Mouse (Mus musculus) ES-CJ7 (cell line): ENCODE measurements around the gene Fscn3.

Experiments
- DNase-seq: peaks from one replicate; pipeline ENCODE4 v3.0.0; 2011; ENCODE audit warnings: low read depth, low spot score

The Fscn3 gene

GRCm38 (mm10) chr6:28425019-28425418, 2.6 kb upstream of the Fscn3 start:
- DNase-seq, result no peak

DNA sequence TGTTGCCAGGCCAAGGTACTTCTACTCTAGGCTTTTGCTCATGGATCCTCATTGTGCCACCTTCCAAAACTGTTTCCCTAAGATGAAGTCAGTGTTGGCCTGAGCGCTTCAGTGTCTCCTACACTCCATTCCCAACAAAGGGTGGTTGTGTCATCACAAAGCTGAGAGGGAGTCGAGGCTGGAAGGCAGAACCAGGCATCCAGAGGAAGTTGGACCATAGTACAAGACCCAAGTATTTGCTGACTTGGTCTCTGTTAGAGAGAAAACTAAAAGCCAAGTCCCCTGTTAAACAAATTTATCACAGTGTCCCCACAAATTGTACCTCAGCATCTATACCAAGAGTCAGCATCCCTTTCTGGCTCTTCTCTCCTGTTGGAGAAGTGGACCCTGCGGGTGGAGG, 701 bp downstream of the Fscn3 start, which contains the start of gene Gcc1:
TSS of gene Gcc1 (minus strand) at position 101 of the 400 bp plus-strand sequence.
- no peak for DNase-seq

- no peak for DNase-seq
Observed at GRCm38 (mm10) chr6:28429870-28430269, 2.3 kb downstream of the Fscn3 start.

- DNase-seq, result peak; percentile 36
Observed at GRCm38 (mm10) chr6:28430795-28431537, 3.4 kb downstream of the Fscn3 start.

DNA sequence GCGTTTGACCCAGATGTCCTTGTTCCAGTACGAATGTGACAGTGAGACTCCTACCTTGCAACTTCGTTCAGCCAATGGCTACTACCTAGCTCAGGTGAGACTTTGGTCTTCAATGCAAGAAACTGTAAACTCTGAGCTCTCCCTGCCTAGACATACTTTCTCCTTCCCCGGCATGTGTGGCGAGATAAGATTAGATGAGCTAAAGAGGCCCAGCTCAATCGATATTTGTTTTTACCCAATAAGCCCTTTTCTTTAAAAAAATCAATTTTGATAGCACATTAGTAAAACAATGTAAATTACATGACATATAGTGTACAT, 3.9 kb downstream of the Fscn3 start:
- DNase-seq, result no peak

DNA sequence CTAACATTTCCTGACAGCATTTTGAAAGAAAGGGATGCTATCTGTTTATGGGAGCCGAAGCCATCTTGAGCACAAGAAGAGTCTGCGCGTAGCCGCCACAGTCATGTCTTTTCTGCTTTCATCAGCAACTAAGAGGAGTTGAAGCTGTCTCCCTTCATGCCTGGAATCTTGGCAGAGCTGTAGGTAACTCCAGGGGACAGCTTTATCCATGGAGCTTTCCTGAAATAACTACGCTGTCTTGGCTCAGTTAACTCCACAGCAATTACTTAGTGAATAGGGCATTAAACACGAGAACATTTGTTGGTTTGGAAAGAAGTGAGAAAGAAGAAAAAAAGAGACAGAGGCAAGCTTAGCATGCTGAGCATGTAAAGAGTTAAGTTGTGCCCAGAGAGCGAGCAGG, 20.3 kb downstream of the Fscn3 start:
- DNase-seq, result no peak

GRCm38 (mm10) chr6:28449253-28449652, 21.7 kb downstream of the Fscn3 start, which contains the start of gene Pax4:
TSS of gene Pax4 (minus strand) at chr6:28449353.
- DNase-seq, result no peak

GRCm38 (mm10) chr6:28450481-28450880, 22.9 kb downstream of the Fscn3 start:
- peak; percentile 24 for DNase-seq

- DNase-seq, result no peak
Observed at GRCm38 (mm10) chr6:28450977-28451376, 23.4 kb downstream of the Fscn3 start.

DNA sequence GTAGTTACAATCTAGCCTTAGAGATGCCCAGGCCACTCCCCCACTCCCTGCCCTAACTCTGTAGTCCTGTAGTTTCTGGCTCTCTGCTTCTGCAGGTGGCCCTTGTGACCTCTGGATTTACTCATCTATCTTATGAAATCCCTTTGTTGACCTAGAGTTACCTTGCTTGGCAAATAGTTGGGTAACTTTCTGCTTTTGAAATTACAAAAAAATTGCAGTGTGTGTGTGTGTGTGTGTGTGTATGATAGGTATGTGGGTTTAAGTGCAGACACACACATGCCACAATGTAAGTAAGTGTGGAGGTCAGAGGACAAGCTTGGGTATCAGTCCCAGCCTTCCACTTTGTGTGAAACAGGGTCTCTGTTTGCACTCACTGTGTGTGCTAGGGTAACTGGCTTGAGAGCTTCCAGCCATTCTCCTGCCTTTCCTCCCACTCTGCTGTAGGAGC, 31.7 kb downstream of the Fscn3 start:
- no peak for DNase-seq

- no peak for DNase-seq
Observed at GRCm38 (mm10) chr6:28460534-28460933, 32.9 kb downstream of the Fscn3 start.

DNA sequence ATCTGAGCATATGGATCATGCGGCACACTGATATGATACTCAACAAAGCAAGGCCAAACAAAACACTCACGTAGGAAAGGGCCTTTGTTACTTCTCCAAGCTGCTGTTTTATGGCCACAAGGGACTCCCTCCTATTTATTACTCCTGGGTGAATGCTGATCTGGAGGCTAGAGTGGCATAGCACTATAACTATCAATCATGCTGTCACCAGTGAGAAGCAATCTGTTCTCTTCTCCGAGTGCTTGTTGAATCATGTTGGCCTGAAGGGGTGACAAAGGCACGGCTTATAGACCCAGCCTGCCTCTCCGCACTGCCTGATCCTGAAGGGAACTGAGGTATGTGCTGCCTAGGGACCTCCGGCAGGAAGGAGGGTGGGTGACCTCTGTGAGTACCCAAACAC, 37.0 kb downstream of the Fscn3 start:
- DNase-seq, result no peak

- no peak for DNase-seq
Observed at GRCm38 (mm10) chr6:28470017-28470602, 42.5 kb downstream of the Fscn3 start.

- no peak for DNase-seq
Observed at GRCm38 (mm10) chr6:28470621-28471020, 43.0 kb downstream of the Fscn3 start.

DNA sequence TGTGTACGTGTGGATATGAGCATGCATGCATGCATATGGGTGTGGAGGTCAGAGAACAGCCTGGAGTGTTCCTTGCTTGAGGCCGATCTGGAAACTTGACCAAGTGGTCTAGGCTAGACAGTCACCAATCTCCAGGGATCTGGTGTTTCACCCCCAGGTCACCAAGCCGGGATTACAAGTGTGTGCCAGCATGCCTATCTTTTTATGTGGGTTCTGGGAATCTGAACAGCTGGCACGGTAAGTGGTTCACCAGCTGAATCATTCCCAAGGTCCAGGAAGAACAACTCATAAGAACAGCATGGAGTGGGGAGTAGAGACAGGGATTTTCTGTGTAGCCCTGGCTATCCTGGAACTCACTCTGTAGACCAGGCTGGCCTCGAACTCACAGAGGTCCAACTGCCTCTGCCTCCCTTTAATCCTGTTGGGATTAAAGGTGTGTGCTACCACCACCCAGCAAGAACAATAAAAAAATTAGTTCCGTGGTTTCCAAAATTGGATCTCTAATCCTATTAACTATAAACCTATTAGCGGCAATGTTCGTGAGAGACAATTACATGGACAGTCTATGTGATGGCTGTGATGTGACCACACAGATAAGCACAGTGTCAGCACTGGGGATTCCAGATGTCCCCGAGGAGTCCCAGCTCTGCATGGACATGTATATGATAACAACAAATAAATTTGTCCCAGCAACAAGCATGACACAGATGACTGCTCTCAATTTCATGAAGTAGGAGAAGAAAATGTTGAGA, 43.9 kb downstream of the Fscn3 start:
- no peak for DNase-seq

DNA sequence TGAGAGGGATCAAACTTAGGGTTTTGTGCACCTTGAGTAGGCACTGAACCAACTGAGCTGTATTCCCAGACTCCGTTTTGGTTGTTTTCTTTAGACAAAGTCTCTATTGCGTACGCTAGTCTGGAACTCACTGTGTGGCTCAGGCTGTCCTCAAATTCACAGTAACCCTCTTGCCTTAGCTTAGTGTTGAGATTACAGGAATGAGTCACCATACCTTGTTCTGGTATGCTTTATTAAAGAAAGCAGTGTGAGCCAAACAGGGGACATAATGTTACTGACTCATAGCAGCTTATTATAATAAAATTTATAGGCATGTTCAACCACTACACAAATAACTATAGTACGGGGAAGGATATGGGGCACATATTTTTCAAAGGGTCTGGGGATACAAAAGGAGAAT, 46.6 kb downstream of the Fscn3 start:
- DNase-seq, result no peak

- DNase-seq, result no peak
Observed at GRCm38 (mm10) chr6:28474839-28475238, 47.2 kb downstream of the Fscn3 start, which contains the start of gene Snd1. TSS of gene Snd1 (plus strand) at chr6:28475139.

GRCm38 (mm10) chr6:28479865-28480751, 52.5 kb downstream of the Fscn3 start:
- peak; percentile 100 for DNase-seq

DNA sequence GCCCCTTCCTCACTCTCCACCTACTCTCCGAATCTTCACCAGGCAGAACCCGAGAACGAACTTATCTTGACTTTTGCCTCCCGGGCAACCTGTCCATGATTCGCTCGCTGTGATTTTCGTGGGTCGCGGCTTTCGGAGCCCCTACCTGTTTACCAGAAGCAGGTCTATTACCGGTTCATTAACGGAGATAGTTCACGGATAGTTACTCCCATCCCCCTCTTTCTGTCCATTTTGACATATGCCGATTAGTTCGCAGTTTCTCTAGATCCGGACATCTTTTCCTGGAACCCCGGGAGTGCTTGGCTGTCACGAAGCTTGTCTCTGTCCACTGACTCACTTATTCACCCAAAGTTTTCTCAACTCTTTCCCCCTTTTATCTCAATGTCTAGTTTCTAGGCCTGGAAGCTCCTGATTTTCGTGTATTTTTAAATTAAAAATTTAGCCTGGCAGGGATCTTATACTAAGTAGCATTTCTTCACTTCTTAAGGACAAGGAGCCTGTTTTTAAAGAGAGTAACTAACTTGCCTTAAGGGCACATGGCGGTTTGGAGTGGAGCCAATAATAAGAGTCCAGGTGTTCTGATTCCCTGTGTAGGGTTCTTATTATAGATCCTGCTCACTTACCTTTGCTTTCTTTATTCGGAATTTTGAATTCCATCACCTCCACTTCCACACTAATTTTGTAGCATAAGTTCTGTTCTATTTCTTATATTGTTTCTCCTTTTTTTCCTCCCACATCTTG, 53.3 kb downstream of the Fscn3 start:
- no peak for DNase-seq

- DNase-seq, result no peak
Observed at GRCm38 (mm10) chr6:28482711-28483315, 55.2 kb downstream of the Fscn3 start.
